Mouse (Mus musculus) bone marrow, adult 2 months (tissue): ENCODE results near the gene Cenph. TPM values are rescaled to one million over a fixed set of nuclear protein-coding genes. Genes with fewer than 3 reads are reported as not detected.
A peak's percentile ranks its signal among the peaks of the same experiment; 100 is the strongest.
"Not testable (repeated sequence)": the region's sequence is repeated elsewhere in the genome, so short reads cannot be mapped to it uniquely, and the experiment has no call there.

Source experiments
- H3K27ac ChIP-seq: fragments of 200-500 bp; 2 replicates; pipeline ENCODE4 v1.5.1; 2012; ENCODE audit warnings: low read depth, mild to moderate bottlenecking, control low read depth, inconsistent platforms, low read length; ENCODE audit not compliant: control insufficient read depth, poor library complexity, insufficient read depth
- H3K4me1 ChIP-seq: fragments of 200-500 bp; 2 replicates; pipeline ENCODE4 v1.6.1; 2011; ENCODE audit warnings: low read length; ENCODE audit not compliant: control insufficient read depth, insufficient read depth
- H3K4me3 ChIP-seq: fragments of 200-500 bp; replicated peaks from 2 replicates; pipeline ENCODE3; 2011; ENCODE audit warnings: mild to moderate bottlenecking, low read depth, low read length, control low read depth; ENCODE audit not compliant: control insufficient read depth
- CTCF ChIP-seq: fragments of 200-500 bp; IDR thresholded peaks from 2 replicates; pipeline ENCODE4 v1.5.1; 2011; ENCODE audit warnings: low read length, control low read depth; ENCODE audit not compliant: control insufficient read depth, insufficient read depth
- POLR2A ChIP-seq: fragments of 200-500 bp; IDR thresholded peaks from 2 replicates; pipeline ENCODE4 v1.6.1; 2011; ENCODE audit warnings: low read depth, mild to moderate bottlenecking, control low read depth, low read length, borderline replicate concordance; ENCODE audit not compliant: control insufficient read depth
- WGBS: fragments of 180-500 bp; shearing (Covaris S2); methylation state at CpG from one replicate; pipeline ENCODE4 v1.1.7; 2018; 5-methylcytosine and 5-hydroxymethylcytosine counted together
- polyA plus RNA-seq: library from polyadenylated mRNA; stranded (reverse); fragments of >200 nt; gene quantifications from 2 replicates; pipeline ENCODE4 v1.2.4, GENCODE M21; 2011; ENCODE audit warnings: low replicate concordance; ENCODE audit not compliant: missing spikeins, insufficient read depth, insufficient read length

Gene Cenph
- polyA plus RNA-seq, 1 experiment = 67.5 TPM

- Histone ChIP-seq H3K4me3 (peak overlapping the region; percentile 93), H3K27ac (peak overlapping the region; percentile 85), H3K4me1 (no peaks in the 10 kb centered on the region)
- WGBS = 74% methylated on average over 11 of the region's 11 CpGs
- no peak for TF ChIP-seq CTCF
- TF ChIP-seq POLR2A = no peak
These were observed 32.2 kb downstream of the Cenph start for GRCm38 (mm10) chr13:100743346-100744035.

DNA sequence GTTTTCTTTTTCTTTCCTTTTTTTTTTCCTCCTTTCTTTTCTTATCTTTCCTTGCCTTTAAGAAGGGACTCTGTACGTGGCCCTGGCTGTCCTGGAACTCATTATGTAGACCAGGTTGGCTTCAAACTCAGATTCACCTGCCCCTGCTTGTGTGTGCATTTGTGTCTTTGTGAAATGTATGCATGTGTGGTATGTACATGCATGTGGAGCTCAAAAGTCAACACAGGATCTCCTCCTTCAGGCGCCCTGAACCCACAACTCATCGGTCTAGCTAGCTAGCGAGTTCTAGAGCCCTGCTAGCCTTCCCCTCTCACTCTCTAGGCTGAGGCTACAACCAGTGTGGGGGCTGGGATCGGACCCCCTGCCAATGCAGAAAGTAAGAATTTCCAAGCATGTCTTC is 32.9 kb downstream of the Cenph start:
- H3K27ac ChIP-seq = no peak overlapping the region
- H3K4me3 ChIP-seq = peak overlapping the region; percentile 4
- TF ChIP-seq POLR2A (no peak), CTCF (no peak)
- 83% methylated on average over 5 of the region's 5 CpGs for WGBS
- no peaks in the 10 kb centered on the region for H3K4me1 ChIP-seq

GRCm38 (mm10) chr13:100732756-100733155 is 42.9 kb downstream of the Cenph start:
- H3K4me3 ChIP-seq = no peak overlapping the region
- H3K4me1 ChIP-seq = peaks cover 1% of the 10 kb centered on the region; the same call in 1 of the 2 replicates
- 94% methylated on average over 2 of the region's 2 CpGs for WGBS
- H3K27ac ChIP-seq = no peak overlapping the region
- TF ChIP-seq POLR2A (no peak), CTCF (no peak)

DNA sequence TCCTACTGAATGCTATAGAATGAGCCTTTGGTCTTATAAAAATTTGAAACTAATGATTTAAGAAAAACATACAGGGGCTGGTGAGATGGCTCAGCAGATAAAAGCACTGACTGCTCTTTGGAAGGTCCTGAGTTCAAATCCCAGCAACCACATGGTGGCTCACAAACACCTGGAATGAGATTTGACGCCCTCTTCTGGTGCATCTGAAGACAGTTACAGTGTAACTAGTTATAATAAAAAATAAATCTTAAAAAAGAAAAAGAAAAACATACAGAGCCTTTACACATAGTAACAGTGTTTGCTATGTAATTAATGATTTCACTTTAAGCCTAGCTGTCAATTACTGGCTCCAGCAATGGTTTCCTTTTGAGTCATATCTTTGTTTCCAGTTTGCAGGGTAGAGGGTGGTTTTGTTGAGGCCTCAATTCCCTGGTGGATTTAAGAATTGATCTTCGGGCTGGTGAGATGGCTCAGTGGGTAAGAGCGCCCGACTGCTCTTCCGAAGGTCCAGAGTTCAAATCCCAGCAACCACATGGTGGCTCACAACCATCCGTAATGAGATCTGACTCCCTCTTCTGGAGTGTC is 44.1 kb downstream of the Cenph start:
- H3K27ac ChIP-seq, H3K4me3 ChIP-seq, H3K4me1 ChIP-seq: not testable (repeated sequence)
- 90% methylated on average over 6 of the region's 6 CpGs for WGBS

DNA sequence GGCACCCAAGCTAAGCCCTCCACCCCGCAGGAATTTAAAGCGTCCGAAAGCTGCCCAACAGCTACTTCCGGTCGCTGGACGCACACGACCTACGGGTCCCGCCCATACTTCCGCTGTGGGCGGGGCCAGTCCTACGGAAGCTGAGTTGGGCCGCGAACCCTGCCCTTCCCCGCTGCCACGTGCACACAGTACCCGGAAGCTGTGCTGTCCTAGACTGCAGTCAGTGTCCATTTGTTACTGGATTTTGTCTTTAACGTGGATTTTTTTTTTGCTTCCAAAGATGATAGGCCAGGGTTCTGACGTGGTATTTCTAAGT is 44.9 kb downstream of the Cenph start, which contains the start of gene Cdk7:
Gene Cdk7 (minus strand): TSS at position 79 of the 316 bp plus-strand sequence.
- H3K4me1 ChIP-seq = peaks cover 1% of the 10 kb centered on the region; the same call in 1 of the 2 replicates
- peak within 1 kb of the TSS; percentile 98 for H3K4me3 ChIP-seq
- under 1% methylated on average over 19 of the region's 19 CpGs for WGBS
- no peak for TF ChIP-seq POLR2A
- no peak; the same call in 1 of the 2 replicates for TF ChIP-seq CTCF
- H3K27ac ChIP-seq = peak within 1 kb of the TSS; percentile 72

DNA sequence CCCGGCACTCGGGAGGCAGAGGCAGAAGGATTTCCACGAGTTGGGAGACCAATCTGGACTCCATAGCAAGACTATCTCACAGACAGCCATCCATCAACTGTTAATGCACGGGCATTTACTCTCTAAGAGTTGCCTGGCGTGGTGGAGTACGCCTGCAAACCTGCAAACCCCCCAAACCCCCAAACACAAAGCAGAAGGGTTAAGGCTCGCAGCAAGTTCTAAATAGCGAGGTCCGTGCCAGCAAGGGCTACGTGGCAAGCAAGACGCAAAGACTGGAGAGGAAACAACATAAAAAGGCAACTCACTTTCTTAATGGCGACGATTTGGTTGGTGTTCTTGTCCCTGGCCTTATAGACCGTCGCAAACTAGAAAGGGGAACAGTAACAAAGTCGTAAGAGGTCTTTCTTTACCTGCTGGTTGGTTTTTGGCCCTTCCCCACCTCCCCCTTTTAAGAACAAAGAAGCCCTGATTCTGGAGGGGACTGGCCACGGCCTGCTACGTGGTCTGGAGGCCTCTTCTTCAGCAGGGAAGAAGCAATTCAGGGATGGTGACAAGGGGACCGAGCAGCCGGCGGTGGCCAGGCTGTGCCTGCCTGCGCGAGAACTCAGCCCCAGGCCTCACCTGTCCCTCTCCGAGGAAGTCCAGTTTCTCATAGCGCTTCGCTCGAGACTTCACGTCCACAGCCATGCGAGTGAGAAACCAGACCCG is 45.4 kb downstream of the Cenph start:
- peak overlapping the region; percentile 72 for H3K27ac ChIP-seq
- under 1% methylated on average over 30 of the region's 30 CpGs for WGBS
- H3K4me1 ChIP-seq = peaks cover 1% of the 10 kb centered on the region; the same call in 1 of the 2 replicates
- peak overlapping the region; percentile 98 for H3K4me3 ChIP-seq
- TF ChIP-seq POLR2A = no peak
- no peak for TF ChIP-seq CTCF

DNA sequence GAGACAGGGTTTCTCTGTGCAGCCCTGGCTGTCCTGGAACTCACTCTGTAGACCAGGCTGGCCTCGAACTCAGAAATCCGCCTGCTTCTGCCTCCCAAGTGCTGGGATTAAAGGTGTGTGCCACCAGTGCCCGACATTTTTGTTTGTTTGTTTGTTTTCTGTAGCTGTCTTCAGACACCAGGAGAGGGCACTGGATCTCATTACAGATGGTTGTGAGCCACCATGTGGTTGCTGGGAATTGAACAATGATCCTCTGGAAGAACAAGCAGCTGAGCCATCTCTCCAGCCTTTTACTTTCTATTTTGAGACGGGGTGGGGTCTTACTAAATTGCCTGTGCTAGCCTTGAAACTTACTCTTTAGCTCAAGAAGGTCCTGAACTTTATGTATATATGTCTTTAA is 47.2 kb downstream of the Cenph start:
- not testable (repeated sequence) for H3K4me3 ChIP-seq, H3K27ac ChIP-seq, H3K4me1 ChIP-seq
- WGBS = 90% methylated on average over 4 of the region's 4 CpGs

DNA sequence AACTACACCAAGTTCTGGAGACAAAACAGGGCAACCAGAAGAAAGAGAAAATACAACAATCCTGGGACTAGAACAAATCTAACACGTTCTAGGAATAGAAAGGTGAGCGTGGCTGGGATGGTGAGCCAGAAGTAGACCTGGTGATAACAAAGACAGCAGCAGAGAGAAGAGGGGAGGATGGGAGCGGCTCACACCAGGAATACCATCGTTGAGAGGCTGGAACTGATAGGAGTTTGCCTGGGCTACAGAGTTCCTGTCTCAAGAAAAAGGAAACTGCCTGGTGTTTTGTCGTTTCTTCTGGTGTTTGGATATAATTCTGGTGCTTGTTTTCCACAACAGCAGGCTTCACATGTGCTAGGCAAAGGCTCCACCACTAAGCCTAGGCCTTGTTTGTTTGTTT is 47.6 kb downstream of the Cenph start:
- H3K4me1 ChIP-seq = peaks cover 1% of the 10 kb centered on the region; the same call in 1 of the 2 replicates
- H3K4me3 ChIP-seq = no peak overlapping the region
- WGBS = 79% methylated on average over 5 of the region's 5 CpGs
- no peak overlapping the region for H3K27ac ChIP-seq
- TF ChIP-seq CTCF (no peak), POLR2A (no peak)

GRCm38 (mm10) chr13:100725194-100725593 is 50.5 kb downstream of the Cenph start:
- no peak overlapping the region for H3K4me3 ChIP-seq
- TF ChIP-seq POLR2A (no peak), CTCF (no peak)
- 65% methylated on average over 10 of the region's 10 CpGs for WGBS
- no peak overlapping the region for H3K27ac ChIP-seq
- H3K4me1 ChIP-seq = peaks cover 1% of the 10 kb centered on the region; the same call in 1 of the 2 replicates
